Mouse (Mus musculus) liver, adult 2 months (tissue): ENCODE results near the gene Sept5.

ENCODE experiments used
- CTCF ChIP-seq: fragments of 200-500 bp; IDR thresholded peaks from 2 replicates; pipeline ENCODE4 v1.5.1; 2011; ENCODE audit warnings: low read depth, low read length, control low read depth
- POLR2A ChIP-seq: fragments of 200-500 bp; IDR thresholded peaks from 2 replicates; pipeline ENCODE4 v1.6.1; 2011; ENCODE audit warnings: low read length, control low read depth; ENCODE audit not compliant: insufficient read depth; ENCODE audit errors: extremely low read depth

DNA sequence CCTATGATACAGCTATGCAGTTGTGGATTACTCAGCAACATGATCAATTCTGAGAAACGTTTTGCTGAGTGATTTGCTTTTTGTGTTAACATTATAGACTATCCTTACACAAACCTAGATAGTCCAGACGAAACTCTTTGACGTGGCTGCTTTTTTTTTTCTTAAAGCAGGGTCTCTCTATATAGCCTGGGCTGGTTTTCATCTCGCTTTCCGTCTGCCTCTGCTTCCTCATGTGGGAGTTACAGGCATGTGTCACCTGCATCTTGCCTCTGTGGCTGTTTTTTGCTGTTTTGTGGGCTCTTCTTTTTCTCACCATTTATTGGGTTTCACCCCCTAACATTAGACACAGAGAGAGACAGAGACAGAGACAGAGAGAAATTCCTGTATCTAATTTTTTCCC lies 42.3 kb upstream of the Sept5 start:
- no peak for TF ChIP-seq POLR2A
- TF ChIP-seq CTCF: no peak
